8 mouse cellular contexts compared by ENCODE assay signal in genomic region chr13:100588646-100589045, GRCm38 (mm10). TPM values are rescaled to one million over a fixed set of nuclear protein-coding genes. Genes with fewer than 3 reads are reported as not detected.
DNase-seq lines count a peak whose midpoint lies in the region; ATAC-seq lines count a peak whose summit lies in the region.

No protein-coding gene starts in this region.

- H3K9ac ChIP-seq in heart, embryonic 11.5 days (ENCODE audit: low read depth, low read length) = no peak overlapping the region
- no peak overlapping the region for H3K9ac ChIP-seq in midbrain, embryonic 14.5 days (replicated peaks; ENCODE audit: low read length)
- no peak overlapping the region for H3K9ac ChIP-seq in limb, embryonic 15.5 days
- no peak overlapping the region for H3K9ac ChIP-seq in stomach, embryonic 15.5 days

- no peaks in the 10 kb centered on the region for H3K4me1 ChIP-seq in heart, embryonic 11.5 days (ENCODE audit: control insufficient read depth, insufficient read depth, low read length)
- no peaks in the 10 kb centered on the region for H3K4me1 ChIP-seq in midbrain, embryonic 14.5 days (ENCODE audit: control insufficient read depth, insufficient read depth, low read length)
- no peaks in the 10 kb centered on the region for H3K4me1 ChIP-seq in midbrain, embryonic 10.5 days
- H3K4me1 ChIP-seq in limb, embryonic 15.5 days = 0 out of 2 replicates have a peak, but pooled peaks cover 2% of the 10 kb centered on the region
- no peaks in the 10 kb centered on the region for H3K4me1 ChIP-seq in stomach, embryonic 15.5 days

- ATAC-seq in heart, embryonic 11.5 days (replicated peaks; ENCODE audit: insufficient number of reproducible peaks, low FRiP score, low TSS enrichment) = peak; percentile 39; the same call in 1 of the 2 replicates
- 0 out of 2 replicates have a peak, but pooled peaks have one; percentile 37 for ATAC-seq in midbrain, embryonic 14.5 days (ENCODE audit: low FRiP score, low TSS enrichment)
- ATAC-seq in limb, embryonic 15.5 days (ENCODE audit: insufficient number of reproducible peaks, low FRiP score, low TSS enrichment, low read depth) = no peak; the same call in 1 of the 2 replicates
- ATAC-seq in stomach, embryonic 15.5 days (ENCODE audit: insufficient read depth, low FRiP score, low read depth) = no peak

- H3K9me3 ChIP-seq in heart, embryonic 11.5 days (replicated peaks; ENCODE audit: control insufficient read depth, low read length) = no peaks in the 10 kb centered on the region
- no peaks in the 10 kb centered on the region for H3K9me3 ChIP-seq in midbrain, embryonic 14.5 days (ENCODE audit: control insufficient read depth, low read length)
- no peaks in the 10 kb centered on the region for H3K9me3 ChIP-seq in midbrain, embryonic 10.5 days (replicated peaks)
- no peaks in the 10 kb centered on the region for H3K9me3 ChIP-seq in limb, embryonic 15.5 days
- H3K9me3 ChIP-seq in stomach, embryonic 15.5 days = no peaks in the 10 kb centered on the region

- no peaks in the 10 kb centered on the region for H3K27me3 ChIP-seq in heart, embryonic 11.5 days (ENCODE audit: control insufficient read depth, insufficient read depth, low read length)
- H3K27me3 ChIP-seq in midbrain, embryonic 14.5 days (ENCODE audit: control insufficient read depth, insufficient read depth, low read length) = no peaks in the 10 kb centered on the region
- H3K27me3 ChIP-seq in midbrain, embryonic 10.5 days (ENCODE audit: low read depth, poor library complexity, severe bottlenecking) = no peaks in the 10 kb centered on the region
- no peaks in the 10 kb centered on the region for H3K27me3 ChIP-seq in limb, embryonic 15.5 days
- H3K27me3 ChIP-seq in stomach, embryonic 15.5 days (replicated peaks) = no peaks in the 10 kb centered on the region

- H3K27ac ChIP-seq in heart, embryonic 11.5 days (ENCODE audit: low read depth, low read length) = no peak overlapping the region
- no peak overlapping the region for H3K27ac ChIP-seq in midbrain, embryonic 14.5 days (replicated peaks; ENCODE audit: low read depth, low read length)
- H3K27ac ChIP-seq in midbrain, embryonic 10.5 days (replicated peaks) = no peak overlapping the region
- no peak overlapping the region for H3K27ac ChIP-seq in limb, embryonic 15.5 days
- no peak overlapping the region for H3K27ac ChIP-seq in stomach, embryonic 15.5 days

- H3K4me3 ChIP-seq in heart, embryonic 11.5 days (ENCODE audit: low read depth, low read length) = no peak overlapping the region
- H3K4me3 ChIP-seq in midbrain, embryonic 14.5 days (replicated peaks; ENCODE audit: low read depth, low read length) = no peak overlapping the region
- H3K4me3 ChIP-seq in midbrain, embryonic 10.5 days = no peak overlapping the region
- no peak overlapping the region for H3K4me3 ChIP-seq in limb, embryonic 15.5 days
- H3K4me3 ChIP-seq in stomach, embryonic 15.5 days (replicated peaks) = no peak overlapping the region

- WGBS in heart, embryonic 11.5 days (ENCODE audit: insufficient replicate concordance) = 87% methylated on average over 11 of the region's 12 CpGs
- WGBS in midbrain, embryonic 14.5 days = 87% methylated on average over 11 of the region's 12 CpGs
- WGBS in midbrain, embryonic 10.5 days = 88% methylated on average over 12 of the region's 12 CpGs
- 78% methylated on average over 12 of the region's 12 CpGs for WGBS in limb, embryonic 15.5 days
- 76% methylated on average over 12 of the region's 12 CpGs for WGBS in stomach, embryonic 15.5 days

- H3K36me3 ChIP-seq in heart, embryonic 11.5 days (ENCODE audit: control insufficient read depth, insufficient read depth, low read length) = no peaks in the 10 kb centered on the region
- no peaks in the 10 kb centered on the region for H3K36me3 ChIP-seq in midbrain, embryonic 14.5 days (ENCODE audit: control insufficient read depth, insufficient read depth, low read length)
- H3K36me3 ChIP-seq in midbrain, embryonic 10.5 days = no peaks in the 10 kb centered on the region
- H3K36me3 ChIP-seq in limb, embryonic 15.5 days = no peaks in the 10 kb centered on the region
- H3K36me3 ChIP-seq in stomach, embryonic 15.5 days = no peaks in the 10 kb centered on the region

- no peak for DNase-seq in heart, adult 8-10 months (ENCODE audit: low spot score)
- no peak for DNase-seq in midbrain, embryonic 14.5 days
- DNase-seq in midbrain, embryonic 10.5 days (ENCODE audit: low spot score) = no peak
- DNase-seq in right cerebral cortex, postnatal 4 days = no peak
- DNase-seq in thymus, postnatal 36 days = no peak

- H3K4me2 ChIP-seq in heart, embryonic 11.5 days = peak overlapping the region; percentile 22; the same call in 1 of the 2 replicates
- peak overlapping the region; percentile 21; the same call in 1 of the 2 replicates for H3K4me2 ChIP-seq in midbrain, embryonic 14.5 days (ENCODE audit: low read length)
- H3K4me2 ChIP-seq in limb, embryonic 15.5 days = 0 out of 2 replicates have a peak overlapping the region, but pooled peaks have one; percentile 17
- H3K4me2 ChIP-seq in stomach, embryonic 15.5 days = peak overlapping the region; percentile 6; the same call in 1 of the 2 replicates

RNA-seq across cellular contexts. Expression of gene Marveld2, which starts 28.1 kb away (rescaled TPM):
- polyA plus RNA-seq in heart, embryonic 11.5 days (2014; fragmentation: Nextera tagmentation; extraction: Ambion mirVana) = 2.8 and 3.6 TPM in 2 replicates
- total RNA-seq in heart, adult 8-10 months (2022) = under 1 TPM; 0.37 to 0.90 (median 0.63) TPM
- polyA plus RNA-seq in midbrain, embryonic 14.5 days (2014; fragmentation: Nextera tagmentation; extraction: Ambion mirVana) = 1.9 and 2.7 TPM in 2 replicates
- 2.1 and 2.3 TPM in 2 replicates for polyA plus RNA-seq in midbrain, embryonic 10.5 days (2016; fragmentation: Nextera tagmentation; extraction: Ambion mirVana)
- 5.2 and 5.8 TPM in 2 replicates for polyA plus RNA-seq in limb, embryonic 15.5 days (2015; fragmentation: Nextera tagmentation; extraction: Ambion mirVana)
- 19.5 and 24.8 TPM in 2 replicates for polyA plus RNA-seq in stomach, embryonic 15.5 days (2015; fragmentation: Nextera tagmentation; extraction: Ambion mirVana)

RNA-seq across cellular contexts. Expression of gene Ocln, which starts 36.1 kb away (rescaled TPM):
- polyA plus RNA-seq in heart, embryonic 11.5 days (2014; fragmentation: Nextera tagmentation; extraction: Ambion mirVana) = 1.5 and 1.7 TPM in 2 replicates
- 1 to 10 TPM in 1 of 4 experiments, under 1 TPM in 3; 0.24 to 1.1 (median 0.66) TPM for total RNA-seq in heart, adult 8-10 months (2022)
- polyA plus RNA-seq in midbrain, embryonic 14.5 days (2014; fragmentation: Nextera tagmentation; extraction: Ambion mirVana) = 4.3 and 7.4 TPM in 2 replicates
- polyA plus RNA-seq in midbrain, embryonic 10.5 days (2016; fragmentation: Nextera tagmentation; extraction: Ambion mirVana) = 1.2 and 1.5 TPM in 2 replicates
- 11.6 and 12.1 TPM in 2 replicates for polyA plus RNA-seq in limb, embryonic 15.5 days (2015; fragmentation: Nextera tagmentation; extraction: Ambion mirVana)
- polyA plus RNA-seq in stomach, embryonic 15.5 days (2015; fragmentation: Nextera tagmentation; extraction: Ambion mirVana) = 58.9 and 70.3 TPM in 2 replicates

Comparison
In these comparisons a context has a peak if more than half of its experiments do, and no peak if none do; other contexts are left out.
1. ATAC-seq: peak in heart, embryonic 11.5 days (single experiment) and midbrain, embryonic 14.5 days (single experiment); none in limb, embryonic 15.5 days (single experiment) and stomach, embryonic 15.5 days (single experiment).
2. Peak in every context shown above with its lines, with median percentiles within 50 percentile points of each other: H3K4me2 ChIP-seq.